Mouse (Mus musculus): Measurements from ENCODE around the gene Trim59. TPM values are rescaled to one million over a fixed set of nuclear protein-coding genes. Genes with fewer than 3 reads are reported as not detected.
"Not testable (repeated sequence)": the region's sequence is repeated elsewhere in the genome, so short reads cannot be mapped to it uniquely, and the experiment has no call there.

Trim59 gene
- polyA plus RNA-seq, 1 experiment from 2014 or later = 32.0 TPM

DNA sequence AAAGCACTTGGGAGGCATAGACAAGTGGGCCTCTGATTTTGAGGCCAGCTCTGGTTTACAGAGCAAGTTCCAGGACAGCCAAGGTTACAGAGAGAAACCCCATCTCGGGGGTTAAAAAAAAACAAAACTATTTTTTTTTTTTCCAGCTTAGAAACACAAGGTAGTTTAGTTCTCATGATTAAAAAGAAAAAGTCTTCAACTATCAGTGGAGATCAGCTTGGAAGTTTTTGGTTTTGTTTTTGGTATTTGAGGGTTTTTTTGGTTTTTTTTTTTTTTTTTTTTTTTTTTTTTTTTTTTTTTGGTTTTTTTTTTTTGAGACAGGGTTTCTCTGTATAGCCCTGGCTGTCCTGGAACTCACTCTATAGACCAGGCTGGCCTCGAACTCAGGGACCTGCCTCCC is 25.9 kb downstream of the Trim59 start:
- H3K9me3 ChIP-seq (ENCODE audit: control insufficient read depth, low read length); H3K4me3 ChIP-seq (ENCODE audit: low read length); ATAC-seq; H3K27ac ChIP-seq (ENCODE audit: low read depth, low read length); H3K36me3 ChIP-seq (ENCODE audit: control insufficient read depth, insufficient read depth, low read length); H3K4me2 ChIP-seq (ENCODE audit: low read length); H3K27me3 ChIP-seq (replicated peaks; ENCODE audit: control insufficient read depth, insufficient read depth, low read length); H3K4me1 ChIP-seq (ENCODE audit: control insufficient read depth, insufficient read depth, low read depth, low read length); H3K9ac ChIP-seq (ENCODE audit: low read depth, low read length): not testable (repeated sequence)
- 99% methylated on average over 2 of the region's 2 CpGs for WGBS

DNA sequence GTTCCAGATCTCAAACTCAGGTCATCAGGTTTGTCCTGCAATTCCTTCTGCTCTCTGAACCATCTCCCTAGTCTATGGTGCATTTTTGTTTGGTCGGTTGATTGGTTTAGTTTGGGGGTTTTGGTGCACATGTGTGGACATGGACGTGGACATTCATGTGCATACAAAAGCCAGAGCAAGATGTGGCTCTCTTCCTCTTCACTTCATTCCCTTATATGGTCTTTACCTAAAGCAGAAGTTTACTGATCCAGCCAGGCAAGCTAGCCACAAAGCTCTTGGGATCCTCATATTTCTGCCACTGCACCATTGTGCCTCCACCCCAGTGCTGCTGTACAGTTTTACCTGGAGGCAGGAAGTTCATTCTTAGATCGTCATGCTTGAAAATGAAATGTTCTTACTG is 27.4 kb downstream of the Trim59 start:
- H3K4me3 ChIP-seq (ENCODE audit: low read length) = no peak overlapping the region
- no peaks in the 10 kb centered on the region for H3K27me3 ChIP-seq (replicated peaks; ENCODE audit: control insufficient read depth, insufficient read depth, low read length)
- ATAC-seq = no peak
- H3K4me1 ChIP-seq (ENCODE audit: control insufficient read depth, insufficient read depth, low read depth, low read length) = no peaks in the 10 kb centered on the region
- H3K9me3 ChIP-seq (ENCODE audit: control insufficient read depth, low read length) = no peaks in the 10 kb centered on the region
- H3K27ac ChIP-seq (ENCODE audit: low read depth, low read length) = no peak overlapping the region
- H3K36me3 ChIP-seq (ENCODE audit: control insufficient read depth, insufficient read depth, low read length) = no peaks in the 10 kb centered on the region
- H3K4me2 ChIP-seq (ENCODE audit: low read length) = no peak overlapping the region
- 96% methylated on average over 3 of the region's 3 CpGs for WGBS
- H3K9ac ChIP-seq (ENCODE audit: low read depth, low read length) = no peak overlapping the region

DNA sequence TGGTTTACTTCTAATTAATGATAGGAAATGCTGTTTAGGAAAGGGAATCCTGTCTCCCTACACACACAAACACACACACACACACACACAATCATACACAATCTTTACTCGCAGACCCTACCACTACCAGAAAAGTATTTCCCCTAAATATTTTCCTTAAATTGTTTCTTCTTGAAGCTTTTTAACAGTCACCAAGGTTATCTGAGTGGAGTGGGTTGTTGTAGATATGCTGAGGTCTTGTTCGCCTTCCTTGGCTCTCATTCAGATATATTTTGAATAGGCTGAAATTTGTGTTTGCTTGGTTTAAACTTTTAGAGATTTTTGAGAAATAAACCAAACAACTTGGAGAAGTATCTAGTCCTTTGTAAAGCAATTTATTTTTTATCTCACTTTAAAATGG is 35.7 kb downstream of the Trim59 start:
- H3K27ac ChIP-seq (ENCODE audit: low read depth, low read length) = no peak overlapping the region
- no peak overlapping the region for H3K4me2 ChIP-seq (ENCODE audit: low read length)
- H3K36me3 ChIP-seq (ENCODE audit: control insufficient read depth, insufficient read depth, low read length) = no peaks in the 10 kb centered on the region
- H3K9ac ChIP-seq (ENCODE audit: low read depth, low read length) = no peak overlapping the region
- no peak for ATAC-seq
- H3K4me1 ChIP-seq (ENCODE audit: control insufficient read depth, insufficient read depth, low read depth, low read length) = peaks cover 8% of the 10 kb centered on the region
- WGBS = 90% methylated on average over 2 of the region's 2 CpGs
- H3K9me3 ChIP-seq (ENCODE audit: control insufficient read depth, low read length) = no peaks in the 10 kb centered on the region
- H3K27me3 ChIP-seq (replicated peaks; ENCODE audit: control insufficient read depth, insufficient read depth, low read length) = no peaks in the 10 kb centered on the region
- no peak overlapping the region for H3K4me3 ChIP-seq (ENCODE audit: low read length)

DNA sequence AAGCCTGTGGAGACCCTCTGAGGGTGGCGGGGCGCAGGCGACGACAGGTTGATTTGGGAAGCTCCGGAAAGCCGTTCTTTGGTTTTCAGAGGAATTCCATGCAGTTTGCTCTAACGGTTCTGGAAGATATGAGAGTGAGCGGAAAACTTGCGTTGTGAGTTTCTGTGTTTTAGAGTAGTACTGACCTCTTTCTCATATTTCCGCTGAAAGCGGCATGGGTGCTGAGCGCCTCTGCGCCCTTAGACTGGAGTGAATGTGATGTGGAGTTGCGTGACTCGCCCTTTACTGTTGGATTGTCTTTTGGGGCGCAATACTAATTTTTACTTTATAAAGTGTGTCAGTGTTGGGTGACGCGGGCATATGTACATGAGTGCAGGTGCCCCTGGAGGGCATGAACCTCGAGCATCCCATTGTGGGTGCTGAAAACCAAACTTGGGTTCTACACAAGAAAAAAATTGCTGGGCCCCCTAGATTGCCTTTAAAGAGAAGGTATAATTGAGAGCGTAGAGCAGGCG is 38.3 kb downstream of the Trim59 start:
- ATAC-seq = no peak
- Histone ChIP-seq H3K4me3 (ENCODE audit: low read length) (peak overlapping the region; percentile 96), H3K9me3 (ENCODE audit: control insufficient read depth, low read length) (no peaks in the 10 kb centered on the region), H3K4me1 (ENCODE audit: control insufficient read depth, insufficient read depth, low read depth, low read length) (peaks cover 11% of the 10 kb centered on the region), H3K9ac (ENCODE audit: low read depth, low read length) (peak overlapping the region; percentile 75), H3K27ac (ENCODE audit: low read depth, low read length) (peak overlapping the region; percentile 86), H3K4me2 (ENCODE audit: low read length) (peak overlapping the region; percentile 94), H3K27me3 (replicated peaks; ENCODE audit: control insufficient read depth, insufficient read depth, low read length) (no peaks in the 10 kb centered on the region), H3K36me3 (ENCODE audit: control insufficient read depth, insufficient read depth, low read length) (no peaks in the 10 kb centered on the region)
- 6% methylated on average over 21 of the region's 21 CpGs for WGBS

DNA sequence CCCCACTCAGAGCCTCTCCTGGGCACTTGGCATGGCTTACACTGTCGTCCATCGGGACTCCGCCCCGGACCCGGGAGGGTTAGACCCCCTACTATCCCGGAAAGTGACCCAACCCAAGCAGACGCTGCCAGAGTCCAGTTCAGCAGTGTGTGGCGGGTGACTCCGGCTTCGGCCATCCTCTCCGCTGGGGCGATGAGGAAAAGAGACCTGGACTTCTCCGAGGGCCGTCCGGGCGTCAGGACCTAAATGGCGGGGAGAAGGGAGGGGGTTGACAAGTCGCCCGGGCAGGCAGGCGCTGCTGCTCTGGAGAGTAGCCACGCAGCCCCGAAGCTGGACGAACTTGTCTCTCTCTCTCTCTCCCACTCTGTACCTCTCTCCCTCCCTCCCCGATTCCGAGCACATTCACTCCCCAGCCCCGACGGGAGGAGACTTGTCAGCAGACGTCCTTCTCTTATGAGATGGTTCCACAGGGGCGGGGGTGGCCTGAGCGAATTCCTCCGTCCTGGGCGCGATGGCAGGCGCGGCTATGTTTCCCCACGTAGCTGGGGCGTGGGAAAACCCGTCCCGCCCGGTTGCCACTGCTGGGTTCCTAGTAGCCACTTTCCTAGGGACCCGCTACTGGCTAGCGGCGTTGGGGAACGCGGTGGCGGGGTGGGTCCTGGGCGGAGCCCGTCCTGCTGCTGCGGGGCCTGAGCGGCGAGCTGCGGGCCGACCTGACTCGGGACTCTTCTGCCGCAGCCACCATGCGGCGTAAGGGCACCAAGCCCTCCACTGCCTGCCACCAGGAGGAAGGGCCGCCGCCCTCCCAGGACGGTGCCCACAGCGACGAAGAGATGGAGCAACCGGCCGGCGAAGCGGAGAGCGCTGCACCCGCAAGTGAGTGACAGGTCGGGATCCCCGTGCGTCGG is 39.0 kb downstream of the Trim59 start:
- peak overlapping the region; percentile 94 for H3K4me2 ChIP-seq (ENCODE audit: low read length)
- H3K9me3 ChIP-seq (ENCODE audit: control insufficient read depth, low read length) = no peaks in the 10 kb centered on the region
- no peaks in the 10 kb centered on the region for H3K27me3 ChIP-seq (replicated peaks; ENCODE audit: control insufficient read depth, insufficient read depth, low read length)
- peak overlapping the region; percentile 86 for H3K27ac ChIP-seq (ENCODE audit: low read depth, low read length)
- H3K4me1 ChIP-seq (ENCODE audit: control insufficient read depth, insufficient read depth, low read depth, low read length) = peaks cover 11% of the 10 kb centered on the region
- H3K9ac ChIP-seq (ENCODE audit: low read depth, low read length) = peak overlapping the region; percentile 75
- peak; percentile 65 for ATAC-seq
- H3K4me3 ChIP-seq (ENCODE audit: low read length) = peak overlapping the region; percentile 96
- WGBS = under 1% methylated on average over 72 of the region's 72 CpGs
- no peaks in the 10 kb centered on the region for H3K36me3 ChIP-seq (ENCODE audit: control insufficient read depth, insufficient read depth, low read length)

DNA sequence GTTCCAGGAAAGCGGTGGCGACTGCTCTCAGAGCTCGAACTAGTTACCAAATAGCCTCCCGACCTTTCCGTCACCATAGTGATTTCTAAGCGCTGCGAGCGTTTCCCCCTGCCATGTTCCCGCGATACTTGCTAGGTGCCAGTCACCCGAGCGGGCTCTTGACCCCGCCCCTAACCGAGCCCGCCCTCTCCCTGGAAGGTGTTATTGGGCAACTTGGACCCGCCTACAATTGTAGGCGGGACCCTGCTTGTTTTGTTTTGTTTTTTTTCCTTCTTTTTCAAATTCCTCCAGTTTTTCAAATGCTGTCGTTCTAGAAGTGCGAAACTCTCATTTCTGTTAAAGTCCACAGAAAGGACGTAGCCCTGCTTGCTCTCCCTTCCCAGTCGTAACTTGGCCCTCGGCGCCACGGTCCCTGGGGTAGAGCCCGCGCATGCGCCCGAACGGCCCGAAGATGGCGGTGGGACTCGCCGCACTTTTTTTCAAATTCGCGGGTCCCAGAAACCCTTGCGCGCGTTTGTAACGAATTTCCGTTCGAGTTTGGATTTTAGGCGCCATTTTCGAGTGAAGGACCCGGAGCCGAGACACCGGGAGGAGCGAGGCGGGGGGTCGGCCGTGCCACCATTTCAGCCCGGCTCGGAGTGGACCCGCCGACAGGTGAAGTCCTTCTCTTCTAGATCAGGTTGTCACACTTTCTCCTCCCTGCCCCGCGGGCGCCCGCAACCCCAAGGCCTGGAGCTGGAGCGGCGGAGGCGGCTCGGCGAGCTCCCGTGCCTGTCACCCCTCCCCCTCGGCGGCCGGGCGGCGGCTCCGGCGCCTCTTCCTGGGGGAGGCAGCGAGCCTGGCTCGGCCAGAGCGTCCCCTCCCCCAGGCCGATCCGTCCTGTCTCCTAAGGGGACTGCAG is 39.9 kb downstream of the Trim59 start, which contains the start of the genes Ift80 and Smc4:
Ift80 (minus strand) TSS at position 134 of the 901 bp plus-strand sequence.
Smc4 (plus strand) TSS at position 302 of the 901 bp plus-strand sequence.
- Histone ChIP-seq H3K9ac (ENCODE audit: low read depth, low read length) (peak within 1 kb of the TSS; percentile 75), H3K4me3 (ENCODE audit: low read length) (peak within 1 kb of the TSS; percentile 96), H3K4me1 (ENCODE audit: control insufficient read depth, insufficient read depth, low read depth, low read length) (peaks cover 11% of the 10 kb centered on the region), H3K27me3 (replicated peaks; ENCODE audit: control insufficient read depth, insufficient read depth, low read length) (no peaks in the 10 kb centered on the region), H3K27ac (ENCODE audit: low read depth, low read length) (peak within 1 kb of the TSS; percentile 86), H3K36me3 (ENCODE audit: control insufficient read depth, insufficient read depth, low read length) (no peaks in the 10 kb centered on the region), H3K9me3 (ENCODE audit: control insufficient read depth, low read length) (no peaks in the 10 kb centered on the region), H3K4me2 (ENCODE audit: low read length) (peak within 1 kb of the TSS; percentile 94)
- WGBS = under 1% methylated on average over 72 of the region's 76 CpGs
- peak; percentile 98 for ATAC-seq

DNA sequence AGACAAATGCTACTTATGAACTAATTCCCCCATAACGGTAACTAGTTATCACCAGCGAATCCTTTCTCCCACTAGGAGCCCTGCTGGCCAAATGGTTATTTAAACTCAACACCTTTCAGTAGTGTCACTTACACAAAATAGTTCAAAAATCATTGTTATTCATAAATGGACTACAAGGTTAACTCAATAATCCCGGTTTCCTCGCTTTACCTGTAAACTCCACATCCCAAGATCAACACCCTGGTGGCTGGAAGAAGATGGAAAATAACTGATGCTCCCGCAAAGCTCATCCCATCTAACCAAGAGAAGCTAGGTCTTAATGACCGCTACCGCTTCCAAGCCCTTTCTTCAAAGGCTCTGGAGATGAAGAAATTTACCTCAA is 40.5 kb downstream of the Trim59 start:
- H3K27me3 ChIP-seq (replicated peaks; ENCODE audit: control insufficient read depth, insufficient read depth, low read length) = no peaks in the 10 kb centered on the region
- H3K4me2 ChIP-seq (ENCODE audit: low read length) = peak overlapping the region; percentile 74
- H3K27ac ChIP-seq (ENCODE audit: low read depth, low read length) = peak overlapping the region; percentile 86
- H3K9me3 ChIP-seq (ENCODE audit: control insufficient read depth, low read length) = no peaks in the 10 kb centered on the region
- no peak; the same call in 1 of the 2 replicates for ATAC-seq
- WGBS = 2% methylated on average over 7 of the region's 7 CpGs
- H3K36me3 ChIP-seq (ENCODE audit: control insufficient read depth, insufficient read depth, low read length) = no peaks in the 10 kb centered on the region
- H3K4me3 ChIP-seq (ENCODE audit: low read length) = peak overlapping the region; percentile 96
- H3K9ac ChIP-seq (ENCODE audit: low read depth, low read length) = peak overlapping the region; percentile 71
- peaks cover 11% of the 10 kb centered on the region for H3K4me1 ChIP-seq (ENCODE audit: control insufficient read depth, insufficient read depth, low read depth, low read length)

DNA sequence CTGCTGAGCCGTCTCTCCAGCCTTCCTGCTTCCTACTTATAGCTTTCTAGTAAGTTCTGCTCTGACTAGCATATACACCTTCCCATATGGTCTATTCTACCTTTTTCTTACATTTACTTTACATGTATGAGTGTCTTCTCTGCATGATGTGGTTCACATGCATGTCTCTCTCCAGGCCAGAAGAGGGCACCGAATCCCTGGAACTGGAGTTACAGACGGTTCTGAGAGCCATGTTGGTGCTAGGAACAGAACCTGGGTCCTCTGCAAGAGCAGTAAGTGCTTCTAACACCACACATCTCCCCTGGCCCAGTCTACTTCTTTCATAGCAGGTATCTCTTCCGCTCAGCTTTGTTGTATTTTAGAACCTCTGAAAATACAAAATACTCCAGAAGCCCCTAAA is 41.8 kb downstream of the Trim59 start:
- Histone ChIP-seq H3K4me3 (ENCODE audit: low read length) (no peak overlapping the region), H3K9ac (ENCODE audit: low read depth, low read length) (no peak overlapping the region), H3K4me2 (ENCODE audit: low read length) (no peak overlapping the region), H3K9me3 (ENCODE audit: control insufficient read depth, low read length) (no peaks in the 10 kb centered on the region), H3K27ac (ENCODE audit: low read depth, low read length) (no peak overlapping the region), H3K27me3 (replicated peaks; ENCODE audit: control insufficient read depth, insufficient read depth, low read length) (no peaks in the 10 kb centered on the region), H3K4me1 (ENCODE audit: control insufficient read depth, insufficient read depth, low read depth, low read length) (peaks cover 11% of the 10 kb centered on the region), H3K36me3 (ENCODE audit: control insufficient read depth, insufficient read depth, low read length) (no peaks in the 10 kb centered on the region)
- ATAC-seq = no peak
- WGBS = 88% methylated on average over 4 of the region's 4 CpGs

DNA sequence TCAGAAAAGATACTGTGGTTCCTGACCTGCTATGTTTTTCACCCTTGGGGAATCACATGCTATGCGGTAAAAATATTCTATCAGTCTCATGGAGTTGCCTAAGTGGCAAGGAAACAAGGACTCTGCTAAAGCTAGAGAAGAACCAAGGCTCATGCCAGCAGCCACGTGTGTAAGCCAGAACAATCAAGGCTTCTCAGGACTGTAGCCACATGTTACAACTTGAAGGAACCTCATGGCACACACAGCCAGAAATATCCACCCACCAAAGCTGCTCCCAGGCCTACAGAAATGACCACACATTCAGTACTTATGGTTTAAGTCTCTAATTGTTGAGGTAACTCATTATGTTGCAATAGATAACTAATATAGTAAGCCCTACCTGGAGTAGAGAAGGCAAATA is 58.0 kb downstream of the Trim59 start:
- Histone ChIP-seq H3K4me3 (ENCODE audit: low read length) (no peak overlapping the region), H3K4me1 (ENCODE audit: control insufficient read depth, insufficient read depth, low read depth, low read length) (no peaks in the 10 kb centered on the region), H3K4me2 (ENCODE audit: low read length) (no peak overlapping the region), H3K27ac (ENCODE audit: low read depth, low read length) (no peak overlapping the region), H3K36me3 (ENCODE audit: control insufficient read depth, insufficient read depth, low read length) (no peaks in the 10 kb centered on the region), H3K9ac (ENCODE audit: low read depth, low read length) (no peak overlapping the region), H3K27me3 (replicated peaks; ENCODE audit: control insufficient read depth, insufficient read depth, low read length) (no peaks in the 10 kb centered on the region), H3K9me3 (ENCODE audit: control insufficient read depth, low read length) (no peaks in the 10 kb centered on the region)
- WGBS = 88% methylated on average over 2 of the region's 2 CpGs
- ATAC-seq = no peak
